Mouse (Mus musculus) megakaryocyte progenitor cell, adult 5-6 weeks (primary cell): ENCODE data around the gene Nes. TPM values are rescaled to one million over a fixed set of nuclear protein-coding genes. Genes with fewer than 3 reads are reported as not detected.

Source experiments
- ATAC-seq: replicated peaks from 2 replicates; pipeline ENCODE4 v1.8.0; 2016; ENCODE audit warnings: mild to moderate bottlenecking, moderate TSS enrichment, inconsistent platforms; ENCODE audit not compliant: poor library complexity
- total RNA-seq, 2 experiments: library from RNA; stranded (forward) in 1 of 2; stranded (reverse) in 1 of 2; fragments of 157-497, 149-512 nt in 1 of 2; fragments of 200-1000 nt in 1 of 2; gene quantifications; 2 replicates each; pipeline versions ENCODE4 v1.2.3 to v1.2.4; 2015 to 2017

The Nes gene
- total RNA-seq, 2 experiments from 2014 or later: 0.02 TPM; not detected in 1

- ATAC-seq: no peak
These were observed 11.3 kb downstream of the Nes start for GRCm38 (mm10) chr3:87981894-87982835.

GRCm38 (mm10) chr3:87982836-87983601 lies 12.1 kb downstream of the Nes start:
- no peak; the same call in 1 of the 2 replicates for ATAC-seq

DNA sequence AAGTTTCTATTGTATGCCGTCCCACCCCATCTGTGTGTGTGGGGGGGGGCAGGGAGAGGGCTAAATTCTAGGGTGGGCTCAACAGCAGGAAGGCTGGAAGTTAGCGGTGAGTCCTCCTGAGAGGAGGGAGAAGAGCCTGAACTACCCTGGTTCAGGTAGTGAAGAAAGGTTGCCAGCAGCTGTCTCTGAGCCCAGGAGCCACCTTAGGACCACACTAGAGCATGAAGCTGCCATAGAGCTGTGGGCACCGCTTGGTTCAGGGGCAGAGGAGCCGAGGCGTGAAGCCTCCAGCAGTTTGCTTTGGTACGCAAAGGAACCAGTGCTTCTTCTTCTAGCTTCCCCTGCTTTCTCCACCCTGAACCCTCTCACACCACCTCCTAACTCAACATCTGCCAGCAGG lies 12.7 kb downstream of the Nes start:
- ATAC-seq: no peak

- ATAC-seq: no peak
These were observed 13.2 kb downstream of the Nes start for GRCm38 (mm10) chr3:87984094-87984493.

- no peak for ATAC-seq
These were observed 14.8 kb downstream of the Nes start for GRCm38 (mm10) chr3:87985505-87986320.

DNA sequence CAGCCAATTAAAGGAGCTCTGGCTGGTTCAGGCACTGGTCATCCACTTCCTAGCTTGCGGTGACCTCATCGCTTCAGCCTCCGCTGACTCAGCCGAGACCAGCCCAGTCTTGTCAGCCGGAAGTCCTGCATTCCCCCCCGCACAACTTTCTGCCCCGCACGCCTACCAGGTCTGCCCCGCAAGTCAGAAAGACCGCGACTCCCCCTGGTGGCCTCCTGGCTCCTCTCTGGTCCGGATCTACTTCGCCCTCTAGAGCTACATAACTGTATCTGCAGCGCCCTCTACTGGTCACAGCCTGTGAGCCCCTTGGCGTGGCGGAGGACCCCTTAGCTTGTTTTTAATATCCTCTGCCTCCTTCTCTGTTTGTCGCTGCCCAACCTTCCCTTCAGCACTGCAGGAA lies 16.0 kb downstream of the Nes start:
- ATAC-seq: peak; percentile 91

DNA sequence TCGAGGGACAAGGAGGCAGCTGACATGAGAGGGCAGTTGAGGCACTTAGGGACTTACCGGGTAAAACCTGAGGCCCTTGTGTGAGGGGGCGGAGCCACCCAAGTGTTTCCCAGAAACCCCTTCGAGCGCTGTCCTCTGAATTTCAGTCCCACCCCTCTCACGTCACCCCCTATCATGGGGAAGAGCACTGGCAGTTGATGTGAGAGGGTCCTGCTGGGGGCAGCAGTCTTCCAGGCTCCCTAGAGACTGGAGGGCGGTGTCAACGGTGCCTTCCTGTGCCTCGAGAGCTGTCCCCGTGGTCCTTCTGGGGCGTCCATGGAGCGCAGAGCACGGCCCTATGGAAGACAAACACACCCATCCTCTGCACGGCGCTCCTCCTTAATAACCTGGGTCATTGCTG lies 16.8 kb downstream of the Nes start:
- peak; percentile 60 for ATAC-seq

DNA sequence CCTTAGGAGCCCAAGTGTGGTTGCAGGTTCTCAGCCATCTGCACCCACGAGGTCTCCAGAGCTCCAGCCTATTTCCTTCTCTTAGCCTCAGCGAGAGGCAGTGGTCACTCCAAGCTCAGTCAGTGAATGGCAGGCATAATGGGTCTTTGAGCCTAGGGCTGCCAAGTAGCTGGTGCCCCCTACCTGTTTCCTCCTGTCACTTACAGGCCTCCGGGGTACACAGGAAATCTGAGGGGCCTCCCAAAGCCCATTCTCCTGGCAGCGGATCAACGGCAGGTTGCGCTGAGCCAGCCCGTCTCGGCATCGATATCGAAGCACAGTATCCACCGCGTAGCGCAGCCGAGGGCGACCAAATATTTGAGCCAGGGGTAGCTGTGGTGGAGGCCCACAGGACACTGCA lies 17.2 kb downstream of the Nes start:
- ATAC-seq: no peak

DNA sequence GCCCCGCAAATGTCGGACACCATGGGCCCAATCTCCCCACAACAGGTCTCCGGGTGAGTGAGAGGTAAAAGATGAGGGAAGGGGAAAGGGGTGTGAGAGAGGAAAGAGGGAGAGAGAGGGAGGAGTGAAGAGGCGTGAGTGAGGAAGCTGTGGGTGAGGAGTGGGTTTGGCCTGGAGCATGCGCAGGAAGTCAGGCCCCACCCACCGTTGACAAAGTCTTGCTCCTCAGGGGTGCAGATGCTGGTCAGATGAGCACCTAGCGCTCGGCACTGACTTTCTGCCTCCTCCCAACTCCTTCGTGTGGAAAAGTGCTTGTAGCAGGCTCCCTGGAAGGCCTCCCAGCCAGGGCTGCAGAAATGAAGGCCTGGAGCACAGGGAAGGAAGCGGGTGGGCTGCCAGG lies 19.1 kb downstream of the Nes start:
- ATAC-seq: no peak

DNA sequence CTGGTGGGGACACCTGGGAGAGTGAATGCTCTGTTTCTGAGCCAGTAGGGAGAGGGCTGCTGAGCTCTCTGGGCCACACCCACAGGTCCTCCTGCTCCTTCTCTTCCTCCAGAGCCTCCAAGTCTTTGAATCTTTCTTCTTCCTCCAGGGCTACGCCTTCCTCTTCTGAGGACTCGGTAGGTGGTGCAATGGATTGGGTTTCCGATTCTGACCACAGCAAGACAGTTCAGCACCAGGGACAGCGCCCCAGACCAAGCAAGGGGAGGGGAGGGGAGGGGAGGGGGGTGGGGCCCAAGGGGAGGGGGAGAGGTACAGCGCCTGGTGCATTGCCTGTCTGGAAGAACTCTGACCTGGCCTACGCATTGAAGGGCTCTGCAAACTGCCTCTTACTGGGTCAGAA lies 22.6 kb downstream of the Nes start:
- peak; percentile 86 for ATAC-seq

GRCm38 (mm10) chr3:87995331-87995730 lies 24.5 kb downstream of the Nes start:
- no peak for ATAC-seq

DNA sequence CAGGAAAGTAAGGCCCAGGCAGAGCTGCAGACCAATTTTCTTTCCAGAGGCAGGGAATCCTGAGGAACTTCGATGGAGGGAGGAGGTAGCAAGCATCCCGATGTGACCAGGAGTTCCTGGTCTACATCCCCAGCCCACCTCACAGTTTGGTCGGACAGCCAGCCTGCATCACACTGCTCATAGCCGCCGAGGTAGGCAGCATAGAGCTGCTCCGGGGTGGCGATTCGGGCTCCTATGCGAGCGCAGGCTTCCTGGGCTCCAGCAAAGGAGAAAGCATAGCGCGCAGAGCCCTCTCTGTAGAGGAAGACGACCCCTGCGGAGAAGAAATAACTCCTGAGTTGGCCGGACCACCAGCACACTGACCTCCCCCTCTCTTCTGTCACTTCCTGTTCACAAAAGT lies 25.5 kb downstream of the Nes start:
- ATAC-seq: no peak

- peak; percentile 40; the same call in 1 of the 2 replicates for ATAC-seq
These were observed 26.2 kb downstream of the Nes start for GRCm38 (mm10) chr3:87996971-87997614.

DNA sequence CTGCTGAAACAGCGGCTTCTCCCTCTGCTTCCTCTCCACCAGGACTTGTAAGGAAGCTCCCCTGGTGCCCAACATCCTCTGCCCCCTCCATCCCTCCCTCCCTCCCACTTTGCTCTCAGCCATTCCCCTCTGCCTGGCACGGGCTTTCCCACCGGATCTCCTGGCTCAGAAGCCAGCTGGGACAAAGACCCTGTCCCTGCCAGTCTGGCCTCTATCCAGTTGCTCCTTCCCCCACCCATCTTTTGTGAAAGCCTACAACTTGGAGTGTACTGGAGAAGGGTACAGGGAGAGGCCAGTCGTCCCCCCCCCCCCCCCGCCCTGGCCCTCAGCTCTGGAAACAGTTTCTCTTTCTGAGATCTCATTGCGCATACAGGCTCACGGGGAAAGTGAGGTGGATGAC lies 27.9 kb downstream of the Nes start:
- no peak for ATAC-seq

- ATAC-seq: no peak
These were observed 28.5 kb downstream of the Nes start for GRCm38 (mm10) chr3:87999243-87999895.

DNA sequence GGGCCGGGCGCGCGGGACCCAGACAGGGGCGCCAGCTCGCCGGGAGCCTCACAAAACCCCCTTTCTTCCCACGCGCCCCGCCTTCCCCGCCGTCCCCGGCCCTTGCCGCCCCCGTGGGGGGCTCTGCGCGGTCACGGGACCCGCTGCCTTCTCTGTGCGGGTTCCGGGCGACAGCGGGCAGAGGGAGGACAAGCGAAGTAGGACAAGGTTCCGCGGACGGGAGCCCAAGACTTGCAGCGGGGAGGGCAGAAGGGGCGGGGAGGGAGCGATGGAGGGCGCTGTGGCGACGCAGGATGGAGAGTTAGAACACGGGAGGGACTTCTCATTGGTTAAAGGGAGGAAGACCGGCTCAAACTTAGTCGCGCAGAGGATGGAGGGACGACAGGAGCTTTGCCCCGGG lies 29.3 kb downstream of the Nes start, which contains the start of gene Bcan:
TSS of gene Bcan (minus strand) at position 50 of the 400 bp plus-strand sequence.
- 0 out of 2 replicates have a peak, but pooled peaks have one; percentile 32 for ATAC-seq

DNA sequence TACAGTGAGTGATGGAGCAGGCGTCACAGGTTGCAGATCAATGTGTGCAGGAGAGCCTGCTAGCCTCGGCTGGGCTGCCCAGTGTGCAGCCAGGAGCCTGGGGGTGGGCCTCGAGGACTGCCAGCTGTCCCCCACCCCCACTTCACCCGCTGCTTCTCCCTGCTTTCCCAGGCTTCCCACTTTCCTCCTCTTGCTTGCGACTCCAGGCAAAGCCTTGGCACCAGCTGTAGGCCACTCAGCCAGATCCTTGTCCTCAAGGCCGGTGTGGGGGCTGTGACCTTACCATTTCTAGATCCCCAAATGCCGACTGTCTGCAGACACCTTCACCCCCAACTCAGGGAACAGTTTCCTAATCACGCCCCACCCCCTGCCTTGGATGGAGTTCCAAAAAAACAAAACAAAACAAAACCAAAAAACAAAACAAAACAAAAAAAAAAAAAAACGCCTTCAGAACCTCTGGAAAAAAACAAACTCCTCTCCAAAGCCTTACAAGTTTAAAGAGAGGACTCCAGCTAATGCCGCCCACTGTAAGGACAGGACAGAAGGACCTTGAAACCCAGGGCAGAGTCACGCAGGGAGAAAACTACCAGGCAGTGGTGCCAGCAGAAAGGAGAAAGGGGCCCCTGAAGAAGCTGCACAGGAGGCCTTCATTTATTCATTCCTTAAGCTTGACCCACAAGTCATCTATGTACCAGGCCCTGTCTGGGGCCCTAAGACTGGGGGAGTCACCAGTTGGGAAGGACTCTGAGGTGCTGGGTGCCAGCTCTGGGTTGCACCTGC lies 30.1 kb downstream of the Nes start:
- ATAC-seq: no peak

DNA sequence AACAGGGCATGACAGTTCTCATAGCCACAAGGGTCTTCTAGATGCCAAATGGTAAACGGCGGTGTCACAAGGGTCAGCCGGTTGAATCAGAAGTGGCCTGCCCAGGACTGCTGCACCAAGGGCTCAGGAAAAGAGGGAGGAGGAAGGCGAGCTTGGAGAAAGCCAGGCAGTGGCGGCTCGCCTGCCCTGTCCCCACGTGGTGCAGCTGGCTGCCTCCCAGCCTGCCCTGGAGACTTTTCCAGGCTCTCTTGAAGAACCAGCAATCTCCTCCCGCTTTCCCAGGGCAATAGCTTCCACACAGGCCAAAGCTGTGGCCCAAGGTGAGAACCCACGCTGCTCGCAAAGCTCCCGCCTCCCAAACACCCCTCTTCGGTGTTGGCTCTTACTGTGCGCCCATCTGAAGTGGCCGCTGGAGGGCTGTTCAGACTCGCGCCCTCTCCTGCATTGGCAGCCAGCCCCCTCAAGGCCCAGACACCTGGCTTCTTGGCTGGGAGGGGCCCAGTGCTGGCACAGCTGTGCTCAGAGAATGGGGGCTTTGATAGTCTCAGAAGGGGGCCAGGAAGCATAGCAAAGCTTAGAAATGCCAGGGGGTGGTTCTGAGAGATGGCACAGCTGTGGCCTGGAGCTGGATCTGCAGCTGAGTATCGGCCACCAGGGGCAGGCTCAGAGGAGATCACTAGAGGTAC lies 31.6 kb downstream of the Nes start:
- no peak for ATAC-seq
